13 mouse cellular contexts compared by ENCODE assay signal in genomic region chr2:31267447-31267846, GRCm38 (mm10). TPM values are rescaled to one million over a fixed set of nuclear protein-coding genes. Genes with fewer than 3 reads are reported as not detected.
DNase-seq lines count a peak whose midpoint lies in the region; ATAC-seq lines count a peak whose summit lies in the region.
"Had no signal": no experiment of that assay in that cellular context is flagged by ENCODE, and none has a peak within 500 bp of the region (broad histone marks: within the 10 kb centered on the region; RNA-seq: fewer than 3 reads in every experiment).

No protein-coding gene starts in this region.

- no peak for DNase-seq in forebrain, embryonic 11.5 days (ENCODE audit: low spot score)
- peak; percentile 47 for DNase-seq in midbrain, embryonic 10.5 days (ENCODE audit: low spot score)
- DNase-seq in ovary, adult 18-20 months (ENCODE audit: low spot score): no peak
- no peak for DNase-seq in cerebellum, adult 11 months
- no peak for DNase-seq in right cerebral cortex, postnatal 14 days
- DNase-seq: adrenal gland, postnatal 10 days; kidney, adult 9 months; liver, embryonic 13.5 days had no signal

- H3K27ac ChIP-seq in forebrain, embryonic 11.5 days (ENCODE audit: low read depth, low read length): no peak overlapping the region
- no peak overlapping the region for H3K27ac ChIP-seq in forebrain, embryonic 16.5 days (ENCODE audit: low read length)
- peak overlapping the region; percentile 83 for H3K27ac ChIP-seq in midbrain, embryonic 10.5 days (replicated peaks)
- H3K27ac ChIP-seq in midbrain, embryonic 16.5 days (ENCODE audit: low read length): no peak overlapping the region
- H3K27ac ChIP-seq in midbrain, embryonic 12.5 days (replicated peaks): peak overlapping the region; percentile 60
- H3K27ac ChIP-seq: heart, embryonic 13.5 days; left cerebral cortex, adult 2 months; liver, embryonic 13.5 days had no signal

- peak overlapping the region; percentile 27; the same call in 1 of the 2 replicates for H3K9ac ChIP-seq in forebrain, embryonic 11.5 days (ENCODE audit: low read length)
- no peak overlapping the region for H3K9ac ChIP-seq in forebrain, embryonic 16.5 days (replicated peaks; ENCODE audit: low read depth, low read length)
- H3K9ac ChIP-seq in midbrain, embryonic 16.5 days (ENCODE audit: low read depth, low read length): no peak overlapping the region
- H3K9ac ChIP-seq in midbrain, embryonic 12.5 days (replicated peaks): 0 out of 2 replicates have a peak overlapping the region, but pooled peaks have one; percentile 13
- H3K9ac ChIP-seq: heart, embryonic 13.5 days; liver, embryonic 13.5 days had no signal

- no peaks in the 10 kb centered on the region for H3K9me3 ChIP-seq in forebrain, embryonic 11.5 days (ENCODE audit: control insufficient read depth, low read length)
- H3K9me3 ChIP-seq in forebrain, embryonic 16.5 days (ENCODE audit: control insufficient read depth, low read length): no peaks in the 10 kb centered on the region
- no peaks in the 10 kb centered on the region for H3K9me3 ChIP-seq in midbrain, embryonic 10.5 days (replicated peaks)
- no peaks in the 10 kb centered on the region for H3K9me3 ChIP-seq in midbrain, embryonic 16.5 days (replicated peaks; ENCODE audit: control insufficient read depth, low read length, poor library complexity, severe bottlenecking)
- H3K9me3 ChIP-seq in midbrain, embryonic 12.5 days: no peaks in the 10 kb centered on the region
- H3K9me3 ChIP-seq: heart, embryonic 13.5 days; liver, embryonic 13.5 days had no signal

- 0 out of 2 replicates have a peak overlapping the region, but pooled peaks have one; percentile 15 for H3K4me2 ChIP-seq in forebrain, embryonic 11.5 days (ENCODE audit: low read depth, low read length, severe bottlenecking)
- H3K4me2 ChIP-seq in forebrain, embryonic 16.5 days (ENCODE audit: low read length): no peak overlapping the region
- H3K4me2 ChIP-seq in midbrain, embryonic 16.5 days (ENCODE audit: low read length): no peak overlapping the region
- no peak overlapping the region for H3K4me2 ChIP-seq in midbrain, embryonic 12.5 days (replicated peaks)
- H3K4me2 ChIP-seq: heart, embryonic 13.5 days; liver, embryonic 13.5 days had no signal

- H3K4me3 ChIP-seq in forebrain, embryonic 11.5 days (ENCODE audit: low read depth, low read length): no peak overlapping the region
- no peak overlapping the region for H3K4me3 ChIP-seq in forebrain, embryonic 16.5 days (replicated peaks; ENCODE audit: low read length)
- peak overlapping the region; percentile 20; the same call in 1 of the 2 replicates for H3K4me3 ChIP-seq in midbrain, embryonic 10.5 days
- no peak overlapping the region for H3K4me3 ChIP-seq in midbrain, embryonic 16.5 days (ENCODE audit: low read depth, low read length)
- H3K4me3 ChIP-seq in midbrain, embryonic 12.5 days: no peak overlapping the region
- H3K4me3 ChIP-seq: heart, embryonic 13.5 days; left cerebral cortex, adult 2 months; liver, embryonic 13.5 days had no signal

- ATAC-seq in forebrain, embryonic 11.5 days (replicated peaks; ENCODE audit: low FRiP score): peak; percentile 49
- ATAC-seq in forebrain, embryonic 16.5 days: no peak
- no peak for ATAC-seq in midbrain, embryonic 16.5 days
- ATAC-seq in midbrain, embryonic 12.5 days (ENCODE audit: low FRiP score, low read depth): peak; percentile 38

- H3K27me3 ChIP-seq in forebrain, embryonic 11.5 days (ENCODE audit: control insufficient read depth, insufficient read depth, low read length): no peaks in the 10 kb centered on the region
- no peaks in the 10 kb centered on the region for H3K27me3 ChIP-seq in forebrain, embryonic 16.5 days (replicated peaks; ENCODE audit: control insufficient read depth, insufficient read depth, low read length)
- no peaks in the 10 kb centered on the region for H3K27me3 ChIP-seq in midbrain, embryonic 10.5 days (ENCODE audit: low read depth, poor library complexity, severe bottlenecking)
- no peaks in the 10 kb centered on the region for H3K27me3 ChIP-seq in midbrain, embryonic 16.5 days (ENCODE audit: control insufficient read depth, insufficient read depth, low read depth, low read length)
- no peaks in the 10 kb centered on the region for H3K27me3 ChIP-seq in midbrain, embryonic 12.5 days
- H3K27me3 ChIP-seq: heart, embryonic 13.5 days; liver, embryonic 13.5 days had no signal

- H3K36me3 ChIP-seq in forebrain, embryonic 11.5 days (ENCODE audit: control insufficient read depth, insufficient read depth, low read length): no peaks in the 10 kb centered on the region
- no peaks in the 10 kb centered on the region for H3K36me3 ChIP-seq in forebrain, embryonic 16.5 days (ENCODE audit: control insufficient read depth, insufficient read depth)
- H3K36me3 ChIP-seq in midbrain, embryonic 10.5 days: peaks cover 24% of the 10 kb centered on the region
- no peaks in the 10 kb centered on the region for H3K36me3 ChIP-seq in midbrain, embryonic 16.5 days (ENCODE audit: control insufficient read depth, insufficient read depth, low read length)
- H3K36me3 ChIP-seq in midbrain, embryonic 12.5 days: no peaks in the 10 kb centered on the region
- H3K36me3 ChIP-seq: liver, embryonic 13.5 days had no signal

- 15% methylated on average over 6 of the region's 6 CpGs for WGBS in forebrain, embryonic 11.5 days
- WGBS in forebrain, embryonic 16.5 days: 14% methylated on average over 6 of the region's 6 CpGs
- 15% methylated on average over 6 of the region's 6 CpGs for whole genome bisulfite sequencing in midbrain, embryonic 10.5 days
- WGBS in midbrain, embryonic 16.5 days: 12% methylated on average over 6 of the region's 6 CpGs
- WGBS in midbrain, embryonic 12.5 days: 11% methylated on average over 6 of the region's 6 CpGs

- H3K4me1 ChIP-seq in forebrain, embryonic 11.5 days (replicated peaks; ENCODE audit: control insufficient read depth, insufficient read depth, low read length): peaks cover 24% of the 10 kb centered on the region
- peaks cover 60% of the 10 kb centered on the region for H3K4me1 ChIP-seq in forebrain, embryonic 16.5 days (replicated peaks; ENCODE audit: control insufficient read depth, insufficient read depth, low read length)
- H3K4me1 ChIP-seq in midbrain, embryonic 10.5 days: peaks cover 71% of the 10 kb centered on the region
- H3K4me1 ChIP-seq in midbrain, embryonic 16.5 days (ENCODE audit: control insufficient read depth, insufficient read depth, low read length): peaks cover 56% of the 10 kb centered on the region
- peaks cover 65% of the 10 kb centered on the region for H3K4me1 ChIP-seq in midbrain, embryonic 12.5 days

RNA-seq across cellular contexts. Expression of gene Ncs1, which starts 21.8 kb away (rescaled TPM):
- polyA plus RNA-seq in forebrain, embryonic 11.5 days (2014; fragmentation: Nextera tagmentation; extraction: Ambion mirVana): 65.6 and 69.2 TPM in 2 replicates
- polyA plus RNA-seq in forebrain, embryonic 16.5 days (2015; fragmentation: Nextera tagmentation; extraction: Ambion mirVana): 112 and 119 TPM in 2 replicates
- 48.6 and 66.5 TPM in 2 replicates for polyA plus RNA-seq in midbrain, embryonic 10.5 days (2016; fragmentation: Nextera tagmentation; extraction: Ambion mirVana)
- polyA plus RNA-seq in midbrain, embryonic 16.5 days (2015; fragmentation: Nextera tagmentation; extraction: Ambion mirVana): 148 and 164 TPM in 2 replicates
- 75.8 and 90.3 TPM in 2 replicates for polyA plus RNA-seq in midbrain, embryonic 12.5 days (2016; fragmentation: Nextera tagmentation; extraction: Ambion mirVana)

RNA-seq across cellular contexts. Expression of gene Hmcn2, which starts 46.8 kb away (rescaled TPM):
- polyA plus RNA-seq in forebrain, embryonic 11.5 days (2014; fragmentation: Nextera tagmentation; extraction: Ambion mirVana): 0.09 TPM in 1 of 2 replicates, not detected in the other
- polyA plus RNA-seq in forebrain, embryonic 16.5 days (2015; fragmentation: Nextera tagmentation; extraction: Ambion mirVana): 0.11 and 0.22 TPM in 2 replicates
- polyA plus RNA-seq in midbrain, embryonic 10.5 days (2016; fragmentation: Nextera tagmentation; extraction: Ambion mirVana): 0.06 TPM in 1 of 2 replicates, not detected in the other
- polyA plus RNA-seq in midbrain, embryonic 16.5 days (2015; fragmentation: Nextera tagmentation; extraction: Ambion mirVana): 0.16 and 0.18 TPM in 2 replicates
- 0.09 TPM in 1 of 2 replicates, not detected in the other for polyA plus RNA-seq in midbrain, embryonic 12.5 days (2016; fragmentation: Nextera tagmentation; extraction: Ambion mirVana)

Comparison
In these comparisons a context has a peak if more than half of its experiments do, and no peak if none do; other contexts are left out.
1. ATAC-seq: peak in forebrain, embryonic 11.5 days (single experiment) and midbrain, embryonic 12.5 days (single experiment); none in forebrain, embryonic 16.5 days (single experiment) and midbrain, embryonic 16.5 days (single experiment).
2. H3K27ac ChIP-seq: peak in midbrain, embryonic 10.5 days (single experiment) and midbrain, embryonic 12.5 days (single experiment); none in forebrain, embryonic 11.5 days (single experiment), forebrain, embryonic 16.5 days (single experiment) and midbrain, embryonic 16.5 days (single experiment).
3. H3K9ac ChIP-seq: peak in forebrain, embryonic 11.5 days (single experiment) and midbrain, embryonic 12.5 days (single experiment); none in forebrain, embryonic 16.5 days (single experiment) and midbrain, embryonic 16.5 days (single experiment).